Comparison of ENCODE assay signal across 20 mouse cellular contexts in genomic region chr17:75529222-75529935, GRCm38 (mm10). TPM values are rescaled to one million over a fixed set of nuclear protein-coding genes. Genes with fewer than 3 reads are reported as not detected.
DNase-seq lines count a peak whose midpoint lies in the region; ATAC-seq and TF ChIP-seq lines count a peak whose summit lies in the region.
"Had no signal": no experiment of that assay in that cellular context is flagged by ENCODE, and none has a peak within 500 bp of the region (broad histone marks: within the 10 kb centered on the region; RNA-seq: fewer than 3 reads in every experiment).

No protein-coding gene starts in this region.

- H3K27ac ChIP-seq in left cerebral cortex, adult 2 months = no peak overlapping the region
- H3K27ac ChIP-seq in testis, adult 2 months (ENCODE audit: control insufficient read depth, insufficient read depth, low read depth, low read length) = no peak overlapping the region
- H3K27ac ChIP-seq: heart, embryonic 15.5 days; limb, embryonic 15.5 days had no signal

- intact Hi-C loops in left cerebral cortex, adult 2 months (cut with DNase I) = no loop called here
- intact Hi-C loops in left cerebral cortex, postnatal 4 days (cut with DNase I) = no loop called here

- no peak for TF ChIP-seq POLR2A in testis, adult 2 months (IDR thresholded peaks at IDR 0.05; ENCODE audit: control insufficient read depth, low read depth, low read length)

- peak; percentile 7 for TF ChIP-seq CTCF in left cerebral cortex, adult 2 months (IDR thresholded peaks at IDR 0.05)
- peak; percentile 26; the same call in 1 of the 2 replicates for TF ChIP-seq CTCF in testis, adult 2 months (IDR thresholded peaks at IDR 0.05; ENCODE audit: control insufficient read depth, insufficient read depth, insufficient replicate concordance, low read depth, low read length)
- TF ChIP-seq CTCF in Patski (IDR thresholded peaks at IDR 0.05) = peak; percentile 41

- no peak overlapping the region for H3K4me3 ChIP-seq in left cerebral cortex, adult 2 months
- H3K4me3 ChIP-seq in testis, adult 2 months (ENCODE audit: control insufficient read depth, low read depth, low read length) = no peak overlapping the region
- H3K4me3 ChIP-seq: heart, embryonic 15.5 days; limb, embryonic 15.5 days; myocyte had no signal

- POLR2A ChIA-PET in Patski (lab: Charles Lee) = interaction anchor here (0.7 kb wide), 1 partner anchor 492 kb away, joined by 3 read pairs; no protein-coding TSS in a partner anchor

- H3K27me3 ChIP-seq in testis, adult 2 months (ENCODE audit: control insufficient read depth, insufficient read depth, low read length) = no peaks in the 10 kb centered on the region
- H3K27me3 ChIP-seq in Patski = no peaks in the 10 kb centered on the region
- H3K27me3 ChIP-seq: heart, embryonic 15.5 days; limb, embryonic 15.5 days had no signal

- H3K4me1 ChIP-seq in testis, adult 2 months (ENCODE audit: control insufficient read depth, insufficient read depth, low read length) = peaks cover 2% of the 10 kb centered on the region; the same call in 1 of the 2 replicates
- H3K4me1 ChIP-seq: limb, embryonic 15.5 days had no signal

- CTCF ChIA-PET in Patski (lab: Charles Lee) = interaction anchor here (1.0 kb wide), 1 partner anchor 147 kb away, joined by 3 read pairs; no protein-coding TSS in a partner anchor

- in situ Hi-C loops in Patski (cut with MboI; ENCODE audit: low pct_unique_long_range_greater_than_20kb) = loop anchor here (25.0 kb wide), 2 partner anchors 417 to 717 kb away; no protein-coding TSS in a partner anchor

- ATAC-seq in Patski = no peak
- ATAC-seq: forebrain, postnatal 0 days; hindbrain, embryonic 16.5 days; intestine, postnatal 0 days had no signal

- DNase-seq in left cerebral cortex, adult 2 months (ENCODE audit: extremely low spot score in 1 of 2, low spot score in 2 of 2) = no peak
- DNase-seq in left cerebral cortex, postnatal 4 days = no peak
- DNase-seq in testis, postnatal 10 days (ENCODE audit: low spot score) = no peak
- no peak for DNase-seq in Patski (ENCODE audit: low read depth, low spot score)
- no peak for DNase-seq in urinary bladder, postnatal 36 days (ENCODE audit: low spot score in 2 of 2)
- no peak for DNase-seq in right cerebral cortex, postnatal 10 days (ENCODE audit: low spot score in 2 of 2)
- DNase-seq: adrenal gland, adult 8-10 months; cerebellum, adult 9-11 months; forebrain, postnatal 0 days; heart, adult 18-20 months; layer of hippocampus, postnatal 36 days; midbrain, embryonic 14.5 days; right cerebral cortex, postnatal 14 days; spleen, adult 18-20 months had no signal

- no peaks in the 10 kb centered on the region for H3K36me3 ChIP-seq in testis, adult 2 months (ENCODE audit: control insufficient read depth, insufficient read depth, low read length)
- H3K36me3 ChIP-seq: heart, embryonic 15.5 days had no signal

RNA-seq across cellular contexts. Expression of gene Fam98a, which starts 22.4 kb away (rescaled TPM):
- 10 to 100 TPM; 44.8 to 50.0 TPM for total RNA-seq in left cerebral cortex, adult 2 months (2021)
- total RNA-seq in left cerebral cortex, postnatal 4 days (2021) = 10 to 100 TPM; 62.7 to 65.7 TPM
- polyA plus RNA-seq in testis, adult 2 months (2012; rRNA removed) = 52.2 and 57.9 TPM in 2 replicates
- 57.1 TPM for polyA plus RNA-seq in Patski (2021)
